Mouse (Mus musculus) spleen, postnatal 10 days (tissue): ENCODE measurements around the gene Lrsam1.
A peak's percentile ranks its signal among the peaks of the same experiment; 100 is the strongest.

ENCODE experiments used
- DNase-seq, 2 experiments: peaks; one replicate each; pipeline ENCODE4 v3.0.0; 2021 to 2022; ENCODE audit warnings: low spot score in 2 of 2

Gene Lrsam1

DNA sequence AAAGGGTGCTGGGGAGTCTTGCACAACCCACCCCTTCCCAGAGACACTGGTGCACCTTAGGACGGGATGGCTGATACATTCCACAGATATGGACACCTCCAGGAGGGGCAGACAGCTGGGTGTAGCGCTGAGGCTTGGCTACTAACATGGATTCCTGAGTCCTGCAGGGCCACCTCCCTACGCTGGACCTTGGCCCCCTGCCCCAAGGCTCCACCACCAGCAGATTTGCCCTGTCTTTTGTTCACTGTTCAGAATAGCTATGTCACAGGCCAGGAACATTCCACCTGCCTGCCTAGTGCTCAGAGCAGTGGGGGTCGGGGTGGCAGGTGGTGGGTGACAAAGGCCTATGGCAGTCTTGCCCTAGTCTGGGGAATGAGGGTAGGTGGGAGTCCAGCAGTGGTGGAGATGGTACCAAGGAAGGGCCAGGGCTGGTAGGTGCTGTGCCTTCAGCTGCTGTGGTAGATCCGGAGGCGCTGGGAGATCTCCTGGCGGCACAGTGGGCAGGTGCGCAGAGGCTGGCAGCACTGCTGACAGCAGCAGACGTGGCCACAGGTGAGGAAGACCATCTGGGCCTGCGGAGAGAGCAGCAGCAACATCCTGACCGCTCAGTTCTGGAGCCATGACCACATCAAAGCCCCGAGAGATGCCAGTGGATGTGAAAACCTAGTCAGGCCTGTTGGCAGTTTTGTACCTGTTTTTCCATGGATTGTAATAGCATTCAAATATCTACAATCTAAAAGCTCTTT is 34.9 kb downstream of the Lrsam1 start:
- DNase-seq, result no peak

DNA sequence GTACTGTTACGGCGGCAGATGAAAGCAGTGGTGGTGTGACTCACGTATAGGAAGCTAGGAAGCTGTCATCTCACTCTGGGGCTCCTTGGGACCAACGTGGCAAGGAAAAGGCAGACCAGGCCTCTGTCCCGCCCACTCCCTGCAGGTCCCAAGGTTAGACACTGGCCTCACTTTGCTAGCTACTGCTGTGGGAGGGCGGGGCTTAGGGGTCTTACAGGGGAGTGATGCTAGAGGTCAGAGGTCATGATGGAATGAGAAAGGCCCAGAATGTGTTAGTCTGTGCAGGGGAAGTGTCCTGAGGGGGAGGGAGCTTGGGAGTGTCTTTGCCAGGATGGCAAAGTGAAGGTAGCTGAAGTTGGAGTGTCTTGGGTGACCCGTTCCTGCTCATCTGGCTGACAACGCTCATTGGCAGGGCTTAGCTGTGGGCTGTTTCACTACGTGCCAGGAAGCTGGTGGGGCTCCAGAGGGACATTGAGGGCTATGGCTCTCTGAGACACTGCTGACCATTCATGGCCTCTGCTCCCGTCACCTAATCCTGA is 37.0 kb downstream of the Lrsam1 start:
- no peak for DNase-seq

DNA sequence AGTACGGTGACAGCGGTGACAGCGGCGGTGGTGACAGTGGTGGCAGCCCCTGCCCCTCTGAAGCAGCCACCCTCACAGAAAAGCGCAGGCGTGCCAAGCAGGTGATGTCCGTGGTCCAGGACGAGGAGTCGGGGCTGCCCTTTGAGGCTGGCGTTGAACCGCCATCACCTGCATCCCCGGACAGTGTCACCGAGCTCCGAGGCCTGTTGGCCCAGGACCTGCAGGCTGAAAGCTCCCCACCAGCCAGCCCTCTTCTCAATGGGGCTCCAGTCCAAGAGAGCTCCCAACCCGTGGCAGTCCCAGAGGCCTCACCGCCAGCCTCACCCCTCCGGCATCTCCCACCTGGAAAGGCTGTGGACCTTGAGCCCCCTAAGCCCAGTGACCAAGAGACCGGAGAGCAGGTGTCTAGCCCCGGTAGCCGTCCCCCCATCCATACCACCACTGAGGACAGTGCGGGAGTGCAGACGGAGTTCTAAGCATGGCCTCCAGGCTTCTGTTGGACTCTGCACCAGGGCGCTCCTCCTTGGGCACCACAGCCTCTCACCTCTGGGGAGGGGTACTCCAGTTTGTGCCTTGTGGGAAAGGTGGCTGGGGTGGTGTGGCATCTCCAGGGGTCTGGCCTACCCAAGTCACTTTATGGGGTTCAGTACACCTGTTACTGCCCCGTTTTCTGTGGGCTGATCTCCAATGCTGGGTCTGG is 37.7 kb downstream of the Lrsam1 start:
- DNase-seq, result no peak

DNA sequence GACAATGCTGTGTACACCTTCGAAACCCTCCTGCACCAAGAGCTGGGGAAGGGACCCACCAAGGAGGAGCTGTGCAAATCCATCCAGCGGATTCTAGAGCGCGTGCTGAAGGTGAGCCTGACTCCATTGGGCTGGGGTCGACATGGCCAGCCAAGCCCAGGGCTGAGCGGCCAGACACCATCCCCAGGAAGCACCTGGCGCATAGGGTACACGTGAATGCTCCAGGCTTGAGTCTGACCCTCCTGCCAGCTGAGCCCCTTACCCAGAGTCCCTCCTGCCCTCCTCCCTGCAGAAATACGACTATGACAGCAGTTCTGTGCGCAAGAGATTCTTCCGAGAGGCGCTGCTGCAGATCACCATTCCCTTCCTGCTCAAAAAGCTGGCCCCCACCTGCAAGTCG is 38.9 kb downstream of the Lrsam1 start:
- DNase-seq, result no peak

DNA sequence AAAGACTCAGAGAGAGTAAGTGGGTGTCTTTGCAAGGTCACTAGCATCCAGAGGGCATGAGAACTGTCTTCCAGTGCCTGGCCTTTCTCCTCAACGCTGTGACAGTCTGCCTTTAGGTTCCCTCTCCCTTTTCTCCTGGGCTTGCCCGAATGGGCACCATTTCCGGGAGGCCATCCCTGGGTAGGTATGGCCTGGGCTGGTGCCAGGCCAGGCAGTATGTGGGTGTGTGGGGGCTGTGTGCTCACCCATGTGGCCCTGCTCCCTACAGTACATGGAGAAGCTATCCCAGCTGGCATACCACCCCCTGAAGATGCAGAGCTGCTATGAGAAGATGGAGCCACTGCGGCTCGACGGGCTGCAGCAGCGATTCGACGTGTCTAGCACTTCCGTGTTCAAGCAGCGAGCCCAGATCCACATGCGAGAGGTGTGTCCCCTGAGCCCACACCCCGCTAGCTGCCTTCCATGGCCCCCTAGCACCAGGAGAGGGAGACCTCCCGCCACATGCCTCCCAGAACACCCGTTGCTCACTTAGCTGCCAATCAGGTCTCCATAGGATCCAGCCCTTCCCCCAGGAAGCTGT is 39.5 kb downstream of the Lrsam1 start:
- no peak for DNase-seq

DNA sequence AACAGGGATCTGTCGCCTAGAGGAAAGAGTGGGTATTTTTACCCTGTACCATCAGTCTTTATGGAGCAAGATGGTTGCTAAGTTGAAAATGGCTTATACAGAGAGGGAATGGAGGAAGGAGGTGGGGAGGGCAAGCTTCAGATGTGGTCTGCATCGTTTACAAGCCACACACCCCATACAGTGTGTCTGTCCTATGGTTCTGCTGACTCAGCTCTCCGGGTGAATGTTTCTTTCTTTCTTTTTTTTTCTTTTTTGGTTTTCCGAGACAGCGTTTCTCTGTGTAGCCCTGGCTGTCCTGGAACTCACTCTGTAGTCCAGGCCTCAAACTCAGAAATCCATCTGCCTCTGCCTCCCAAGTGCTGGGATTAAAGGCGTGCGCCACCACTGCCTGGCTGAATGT is 40.2 kb downstream of the Lrsam1 start:
- DNase-seq, result no peak

DNA sequence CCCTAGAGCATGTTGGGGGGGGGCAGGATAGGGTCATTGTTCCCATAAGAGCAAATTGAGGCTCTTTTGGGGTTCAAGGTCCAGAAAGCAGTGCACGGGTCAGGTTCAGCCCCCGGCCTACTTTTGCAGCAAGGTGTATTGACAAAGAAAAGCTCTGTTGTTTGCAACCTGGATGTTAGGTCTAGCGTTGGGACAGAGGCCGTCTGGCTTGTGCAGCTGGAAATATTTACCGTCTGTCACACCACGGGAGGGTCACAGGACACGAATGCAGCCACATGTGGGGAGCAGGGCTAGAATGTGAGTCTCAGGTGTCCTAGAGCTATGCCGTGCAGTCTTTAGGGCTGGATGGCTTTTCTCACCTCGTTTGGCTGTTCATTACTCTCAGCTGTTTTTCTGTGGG is 43.0 kb downstream of the Lrsam1 start:
- DNase-seq, result no peak

DNA sequence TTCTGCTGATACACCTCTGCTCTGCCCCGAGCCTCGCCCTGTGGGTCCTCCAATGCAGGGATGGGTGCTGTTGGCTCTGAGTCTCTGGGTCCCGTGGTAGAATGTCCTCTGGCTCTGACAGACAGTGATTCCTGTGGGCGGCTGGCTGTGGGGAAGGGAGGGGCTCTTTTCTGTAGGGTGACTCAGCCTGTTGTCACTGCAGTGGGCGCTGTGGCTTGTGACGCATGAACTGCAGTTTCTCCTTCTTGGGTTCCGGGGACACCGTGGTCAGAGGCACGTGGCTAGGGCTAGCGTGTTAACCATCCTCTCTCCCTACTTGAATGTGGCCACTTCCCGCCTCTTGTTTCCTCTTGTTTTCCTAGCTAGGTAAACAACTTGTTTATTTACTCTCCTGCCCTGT is 43.9 kb downstream of the Lrsam1 start:
- DNase-seq, result peak in 1 of 2 experiments; percentile 32

DNA sequence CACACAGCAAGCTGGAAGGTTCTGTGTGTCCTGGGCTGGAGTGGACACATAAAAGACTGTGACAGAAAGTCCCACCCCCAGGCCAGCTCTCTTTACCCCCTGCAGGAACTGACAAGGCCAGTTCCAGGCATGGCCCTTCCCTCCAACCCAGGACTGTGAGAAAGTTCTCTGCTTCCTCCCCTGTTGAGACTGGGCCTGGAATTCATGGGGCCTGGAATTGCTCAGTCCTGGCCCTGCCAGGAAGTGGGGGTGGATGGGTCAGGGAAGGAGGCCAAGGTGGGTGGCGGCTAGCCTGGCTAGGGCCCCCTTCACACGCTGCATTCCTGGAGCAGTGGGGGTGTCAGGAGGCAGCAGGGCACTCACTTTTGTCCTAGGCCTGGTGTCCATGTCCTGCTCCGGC is 46.5 kb downstream of the Lrsam1 start:
- no peak for DNase-seq

DNA sequence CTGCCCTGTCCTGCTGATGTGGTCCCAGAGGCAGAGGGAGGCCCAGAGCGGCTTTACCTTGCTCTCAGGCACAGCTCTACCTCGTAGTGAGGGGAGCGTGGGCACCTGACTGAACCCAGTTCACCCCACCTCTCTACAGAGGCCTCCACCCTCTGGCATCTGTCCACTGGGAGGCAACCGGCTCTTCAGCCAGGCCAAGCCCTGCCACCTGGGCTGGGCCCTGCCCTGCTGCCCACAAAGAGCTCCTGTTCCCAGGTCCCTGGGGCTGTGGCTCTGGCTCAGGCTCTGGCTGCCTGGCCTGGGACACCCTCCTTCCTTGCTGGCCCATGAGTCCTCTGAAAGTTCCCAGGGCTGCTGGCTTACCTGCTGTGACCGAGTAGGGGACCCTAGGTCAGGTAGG is 47.1 kb downstream of the Lrsam1 start:
- DNase-seq, result no peak

DNA sequence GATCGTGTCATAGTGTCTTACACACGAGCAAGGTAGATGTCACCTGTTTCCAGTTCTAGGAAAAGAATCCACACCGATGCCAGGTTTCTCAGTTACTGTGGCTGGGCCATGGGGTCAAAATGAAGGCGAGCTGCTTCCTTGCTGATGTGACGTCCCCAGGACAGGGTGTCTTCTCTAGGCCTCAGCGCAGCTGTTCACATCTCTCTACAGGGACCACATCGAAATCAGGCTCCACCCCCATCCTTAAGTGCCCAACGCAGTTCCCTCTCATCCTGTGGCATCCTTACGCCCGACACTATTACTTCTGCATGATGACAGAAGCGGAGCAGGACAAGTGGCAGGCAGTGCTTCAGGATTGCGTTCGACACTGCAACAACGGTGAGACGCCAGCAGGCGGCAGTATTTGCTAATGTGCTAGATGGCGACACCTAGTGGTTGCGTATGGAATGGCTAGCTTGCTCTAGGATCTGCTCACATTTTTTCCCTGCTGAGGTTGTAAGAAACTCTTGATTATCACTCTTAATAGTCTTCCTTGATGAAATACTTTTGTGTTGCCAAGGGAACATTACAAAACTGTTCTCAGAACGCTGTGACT is 49.1 kb downstream of the Lrsam1 start:
- DNase-seq, result peak; percentile 74 to 88

DNA sequence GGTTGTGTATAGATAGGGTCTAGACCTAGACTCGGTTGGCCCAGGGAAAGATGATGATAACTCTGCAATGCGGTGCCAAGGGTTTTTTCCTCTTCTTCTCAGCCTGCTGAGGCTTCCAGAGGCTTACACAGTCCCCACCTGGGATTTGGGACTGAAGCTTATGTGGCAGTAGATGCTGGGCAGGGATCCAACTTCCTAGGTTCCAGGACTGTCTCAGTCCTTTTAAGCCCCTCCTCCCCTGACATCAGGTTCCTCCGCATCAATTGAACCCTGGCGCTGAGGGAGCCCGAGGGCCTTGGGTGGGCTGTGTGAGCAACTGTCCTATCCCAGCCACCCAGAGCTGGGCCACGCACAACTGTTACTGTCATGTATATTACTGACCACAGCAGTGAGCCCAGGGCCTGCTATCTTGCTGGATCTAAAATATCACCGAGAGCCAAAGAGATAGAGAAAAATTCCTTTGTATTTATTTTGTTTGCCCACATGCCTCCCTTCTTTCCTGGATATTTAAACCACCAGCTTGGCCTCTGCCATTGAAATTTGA is 49.7 kb downstream of the Lrsam1 start:
- no peak for DNase-seq

DNA sequence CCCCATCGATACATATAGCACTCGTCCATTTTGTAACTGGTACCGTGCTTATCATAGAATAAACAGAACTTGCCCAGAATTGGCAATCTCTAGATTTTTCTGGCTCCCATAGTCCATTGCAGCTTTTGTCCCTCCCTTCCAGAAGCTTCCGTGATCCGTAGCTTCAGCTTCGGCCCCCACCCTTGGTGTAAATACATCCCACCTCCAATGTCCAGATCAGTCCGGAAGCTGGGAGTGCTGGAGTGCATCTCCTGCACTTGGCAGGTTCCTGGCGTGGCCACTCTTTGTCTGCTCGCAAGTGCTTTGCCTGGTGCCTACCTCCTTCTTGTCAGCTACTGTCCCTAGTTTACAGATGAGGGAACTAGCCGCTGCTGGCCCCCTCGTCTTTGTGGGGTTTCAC is 52.6 kb downstream of the Lrsam1 start:
- DNase-seq, result no peak

DNA sequence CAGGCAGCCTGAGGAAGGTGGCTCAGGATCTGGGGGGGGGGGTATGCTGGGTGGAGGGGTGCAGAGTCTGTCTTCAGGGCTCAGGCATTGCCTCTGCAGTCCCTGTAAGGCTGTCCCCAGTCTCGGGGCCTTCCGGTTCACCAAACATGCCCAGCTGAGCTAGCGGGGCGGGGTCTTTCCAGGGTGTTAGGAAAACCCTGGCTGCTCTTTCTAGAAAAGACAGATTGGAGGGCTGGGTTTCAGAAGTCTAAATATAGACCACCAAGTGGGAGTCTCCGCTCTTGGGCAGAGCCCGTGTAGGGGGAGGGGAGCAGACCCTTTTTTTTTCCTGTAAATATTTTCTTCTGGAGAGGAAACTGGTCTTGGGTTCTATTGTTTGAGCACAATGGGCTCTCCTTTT is 53.1 kb downstream of the Lrsam1 start:
- DNase-seq, result no peak

DNA sequence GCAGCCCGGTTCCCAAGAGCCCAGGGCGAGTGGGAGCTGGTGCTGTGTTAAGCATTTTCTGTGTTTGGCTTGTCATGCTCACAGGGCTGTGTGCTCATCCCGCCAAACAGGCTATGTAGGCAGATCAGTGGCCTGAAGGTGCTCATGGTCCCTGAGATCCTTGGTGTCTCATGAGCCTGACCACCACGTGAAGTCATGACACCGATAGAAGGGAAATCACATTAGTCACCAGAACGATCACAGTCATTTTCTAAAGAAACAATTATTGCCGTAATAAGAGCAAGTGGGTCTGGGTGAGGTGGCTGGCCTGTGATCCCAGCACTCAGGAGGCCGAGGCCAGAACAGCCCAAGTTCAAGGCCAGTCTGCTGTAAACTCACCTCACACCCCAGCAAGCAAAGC is 54.0 kb downstream of the Lrsam1 start:
- no peak for DNase-seq

DNA sequence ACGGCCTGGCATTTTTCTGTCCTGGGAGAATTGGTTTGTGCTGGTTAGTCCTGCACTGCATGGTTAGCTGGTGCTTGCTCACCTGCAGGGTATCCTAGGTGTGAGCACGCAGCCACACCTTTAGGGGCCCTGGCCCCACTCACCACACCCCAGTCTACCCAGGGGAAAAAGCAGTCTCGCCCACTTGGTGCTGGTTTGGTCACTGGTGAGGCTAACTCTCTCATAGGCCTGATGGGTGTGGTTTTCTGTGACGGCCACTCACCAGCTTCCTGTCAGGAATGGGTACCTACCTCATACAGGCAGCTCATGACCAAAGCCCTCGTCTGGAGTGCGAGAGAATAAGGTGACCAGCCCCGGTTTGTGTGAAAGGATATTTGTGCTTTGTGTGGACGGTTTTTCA is 56.1 kb downstream of the Lrsam1 start:
- no peak for DNase-seq

DNA sequence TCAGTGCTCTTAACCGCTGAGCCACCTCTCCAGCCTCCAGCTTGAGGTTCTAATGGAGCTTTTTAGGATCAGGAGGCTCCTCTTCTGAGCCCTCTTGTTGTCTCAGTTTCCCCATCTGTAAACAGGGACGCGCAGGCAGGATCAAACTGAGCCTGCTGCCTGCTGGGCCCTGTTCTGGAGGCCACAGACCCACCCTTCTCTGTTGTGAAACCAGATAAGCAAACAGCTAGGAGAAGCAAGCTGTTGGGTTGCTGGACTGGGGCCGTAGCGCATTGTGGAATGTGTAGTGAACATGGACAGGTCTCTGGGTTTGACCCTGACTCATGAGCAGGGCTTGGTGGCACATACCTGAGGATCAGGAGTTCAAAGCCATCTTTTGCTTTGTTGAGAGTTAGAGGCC is 56.8 kb downstream of the Lrsam1 start:
- DNase-seq, result no peak

DNA sequence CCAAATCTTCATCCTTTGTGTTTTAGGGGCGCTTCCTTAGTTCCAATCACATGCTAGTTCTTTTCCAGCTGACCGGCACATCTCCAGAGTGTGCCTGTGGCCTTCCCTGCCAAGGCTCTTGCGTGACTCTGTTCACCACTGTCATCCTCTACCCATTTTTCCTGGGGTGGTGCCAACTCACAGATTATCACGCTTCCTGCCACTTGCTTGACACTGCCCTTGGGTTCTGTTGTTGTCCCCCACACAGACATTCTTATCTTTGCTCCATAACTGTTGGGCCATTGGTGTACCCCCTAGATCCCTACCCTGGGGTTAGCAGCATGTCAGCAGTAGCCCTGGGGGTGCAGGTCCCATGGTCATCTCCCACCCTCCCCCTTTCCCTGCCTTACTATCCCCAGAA is 57.9 kb downstream of the Lrsam1 start:
- DNase-seq, result no peak

DNA sequence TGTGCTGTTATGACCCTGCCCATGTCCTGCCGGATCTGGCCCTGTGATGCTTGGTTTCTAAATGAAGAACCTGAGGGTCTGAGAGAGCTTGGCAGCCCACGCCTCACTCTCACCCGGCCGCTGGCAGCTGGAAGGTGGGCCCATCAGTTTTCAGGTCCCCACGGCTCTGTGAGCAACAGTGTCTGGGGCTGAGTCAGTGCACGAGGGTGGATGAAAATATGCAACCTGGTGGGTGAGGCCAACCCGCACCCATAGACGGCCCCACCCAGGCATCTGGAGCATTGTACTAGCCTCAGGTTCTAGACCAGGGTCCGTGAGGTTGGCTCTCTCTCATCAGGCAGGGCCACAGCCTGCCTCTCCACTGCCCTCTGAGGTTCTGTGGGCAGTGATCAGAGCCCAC is 59.3 kb downstream of the Lrsam1 start:
- no peak for DNase-seq

DNA sequence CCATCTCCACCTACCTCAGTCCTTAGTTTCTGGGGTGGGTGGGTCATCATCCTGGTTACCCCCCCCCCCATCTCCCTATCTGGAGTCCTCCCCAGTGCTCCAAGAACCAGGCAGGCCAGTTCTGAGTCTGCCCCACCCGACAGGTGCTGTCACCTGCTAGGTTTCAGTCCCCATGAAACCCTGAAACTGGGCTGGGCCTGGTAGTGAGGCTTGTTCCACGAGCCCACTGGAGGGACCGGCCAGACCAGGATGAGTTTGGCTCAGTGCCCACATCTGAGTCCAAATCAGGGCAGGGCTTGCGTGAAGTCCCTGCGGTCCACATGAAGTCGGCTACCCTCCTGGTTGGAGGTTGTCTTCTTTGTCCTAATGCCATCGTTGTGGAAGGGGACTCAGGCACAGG is 62.4 kb downstream of the Lrsam1 start:
- no peak for DNase-seq

DNA sequence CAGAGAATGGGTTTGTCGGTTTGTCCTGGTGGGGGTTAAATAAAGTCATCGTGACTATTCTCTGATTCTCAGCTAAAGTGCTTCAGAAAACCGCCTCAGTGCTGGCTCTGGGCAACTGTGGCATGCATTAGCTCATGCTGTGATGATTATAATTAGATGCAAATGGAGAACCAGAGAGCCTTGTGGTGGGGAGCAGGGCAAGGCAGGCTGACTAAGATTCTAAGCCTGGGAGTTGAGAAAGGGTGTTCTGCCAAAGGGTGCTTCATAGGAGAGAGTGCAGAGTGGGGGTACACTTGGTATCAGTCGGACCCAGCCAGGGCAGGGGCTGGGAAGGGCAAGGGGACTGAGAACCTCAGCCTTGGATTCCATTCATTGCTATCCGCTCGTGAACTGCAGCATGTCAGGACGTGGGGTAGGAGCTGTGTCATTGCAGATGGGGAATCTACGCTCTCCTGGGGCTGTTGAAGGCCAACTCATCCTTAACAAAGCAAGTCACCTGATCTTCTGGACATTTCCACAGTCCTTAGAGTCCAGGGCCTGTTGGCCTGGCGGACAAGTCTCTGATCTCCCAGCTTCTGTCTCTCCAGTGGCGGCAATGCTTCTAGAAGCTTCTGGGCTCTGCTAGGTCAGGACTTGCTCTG is 64.8 kb downstream of the Lrsam1 start:
- no peak for DNase-seq

DNA sequence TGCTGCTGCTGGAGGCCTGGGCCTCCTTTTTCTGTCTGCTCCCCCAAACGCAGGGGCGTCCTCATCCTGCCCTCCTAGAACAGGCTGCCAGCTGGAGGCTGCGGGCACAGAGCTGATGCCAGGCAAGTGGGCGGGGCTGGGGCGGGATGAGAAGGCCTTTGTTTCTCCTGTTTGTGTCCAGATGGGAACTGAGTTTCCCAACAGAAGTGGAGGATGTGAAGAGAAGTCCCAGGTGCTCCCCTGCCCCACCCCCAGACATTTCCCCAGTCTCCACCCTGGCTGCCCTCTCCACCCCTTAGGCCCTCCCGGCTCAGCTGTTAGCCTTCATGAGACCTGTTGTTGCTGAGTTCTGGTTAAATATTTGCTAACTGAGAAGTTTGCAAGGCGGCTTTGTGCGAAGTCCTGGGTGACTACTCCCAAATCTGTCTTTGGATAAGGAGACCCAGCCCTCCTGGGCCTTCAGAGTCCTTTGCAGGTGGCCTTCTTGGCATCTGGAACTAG is 65.8 kb downstream of the Lrsam1 start:
- no peak for DNase-seq
